Mouse (Mus musculus) cortical plate, adult 2 months (tissue): ENCODE data around the gene Gna11. TPM values are rescaled to one million over a fixed set of nuclear protein-coding genes. Genes with fewer than 3 reads are reported as not detected.

Experiments used
- H3K27ac ChIP-seq: fragments of 200-500 bp; 2 replicates; pipeline ENCODE4 v1.5.1; 2012; ENCODE audit warnings: low read length, control low read depth, inconsistent platforms; ENCODE audit not compliant: insufficient read depth
- H3K4me1 ChIP-seq: fragments of 200-500 bp; 2 replicates; pipeline ENCODE4 v1.6.1; 2011; ENCODE audit warnings: low read length; ENCODE audit not compliant: control insufficient read depth, insufficient read depth
- H3K4me3 ChIP-seq: fragments of 200-500 bp; 2 replicates; pipeline ENCODE4 v1.5.1; 2011; ENCODE audit warnings: mild to moderate bottlenecking, low read length, control low read depth; ENCODE audit not compliant: insufficient read depth
- CTCF ChIP-seq: fragments of 200-500 bp; IDR thresholded peaks from 2 replicates; pipeline ENCODE4 v1.5.1; 2011; ENCODE audit warnings: mild to moderate bottlenecking, control low read depth, low read length; ENCODE audit not compliant: insufficient read depth; ENCODE audit errors: extremely low read depth
- POLR2A ChIP-seq: fragments of 200-500 bp; IDR thresholded peaks from 2 replicates; pipeline ENCODE4 v1.6.1; 2011; ENCODE audit warnings: mild to moderate bottlenecking, low read length, control low read depth; ENCODE audit not compliant: insufficient read depth; ENCODE audit errors: extremely low read depth
- polyA plus RNA-seq: library from polyadenylated mRNA; depleted of rRNA; stranded (reverse); fragments of >200 nt; gene quantifications from 2 replicates; pipeline ENCODE4 v1.2.3, GENCODE M21; 2012

Gene Gna11
- polyA plus RNA-seq, 1 experiment, result 147 TPM

DNA sequence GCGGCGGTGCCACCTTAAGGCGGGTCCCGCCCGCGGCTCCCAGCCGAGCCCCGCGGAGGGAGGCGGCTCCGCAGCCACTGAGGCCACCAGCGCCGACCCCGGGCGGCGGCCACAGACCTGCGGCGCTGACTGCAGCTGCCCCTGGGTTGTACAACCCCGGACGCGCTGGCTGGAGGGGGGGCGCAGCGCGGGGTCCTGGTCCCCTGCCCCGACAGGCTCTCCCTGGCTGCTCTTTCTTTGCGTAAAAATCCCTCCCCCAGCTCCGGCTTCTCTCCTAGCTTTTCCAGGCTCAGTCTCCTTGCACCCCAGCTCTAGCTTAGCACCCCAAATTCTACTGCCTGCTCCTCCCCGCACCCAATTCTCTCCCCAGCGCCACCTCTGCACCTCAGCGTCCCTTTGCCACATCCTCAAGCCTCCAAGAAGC is 30.2 kb upstream of the Gna11 start:
- H3K27ac ChIP-seq, result no peak overlapping the region
- TF ChIP-seq POLR2A, result no peak
- TF ChIP-seq CTCF, result no peak
- peak overlapping the region; percentile 75 for H3K4me3 ChIP-seq
- 0 out of 2 replicates have a peak, but pooled peaks cover 2% of the 10 kb centered on the region for H3K4me1 ChIP-seq

GRCm38 (mm10) chr10:81574081-81575056 is 29.4 kb upstream of the Gna11 start, which contains the start of gene Tle2:
Gene Tle2 (plus strand): TSS chr10:81574561.
- Histone ChIP-seq H3K4me3 (peak within 1 kb of the TSS; percentile 75), H3K4me1 (0 out of 2 replicates have a peak, but pooled peaks cover 2% of the 10 kb centered on the region), H3K27ac (no peak within 1 kb of the TSS)
- TF ChIP-seq POLR2A, result no peak
- TF ChIP-seq CTCF, result no peak

DNA sequence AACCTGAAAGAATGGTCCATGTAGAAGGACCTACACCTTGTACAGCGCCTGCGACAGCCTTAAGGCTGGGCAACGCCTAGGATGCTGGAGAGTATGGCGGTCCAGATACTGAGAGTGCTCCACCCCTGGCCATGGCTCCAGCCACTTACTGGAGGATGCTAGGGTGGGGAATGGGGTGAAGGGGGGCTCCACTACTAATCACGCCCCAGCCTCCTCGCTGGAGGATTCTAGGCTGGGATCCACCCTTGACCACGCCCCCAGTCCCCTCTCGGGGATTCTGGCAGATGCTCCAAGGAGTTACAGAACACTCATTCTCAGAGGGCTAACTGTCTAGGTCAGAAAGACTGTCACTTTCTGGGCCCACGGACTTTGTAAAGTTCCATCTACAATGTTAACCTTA is 28.0 kb upstream of the Gna11 start:
- no peak overlapping the region for H3K27ac ChIP-seq
- H3K4me1 ChIP-seq, result 0 out of 2 replicates have a peak, but pooled peaks cover 2% of the 10 kb centered on the region
- H3K4me3 ChIP-seq, result no peak overlapping the region

GRCm38 (mm10) chr10:81572133-81572671 is 27.2 kb upstream of the Gna11 start:
- no peak for TF ChIP-seq POLR2A
- Histone ChIP-seq H3K4me3 (no peak overlapping the region), H3K4me1 (0 out of 2 replicates have a peak, but pooled peaks cover 2% of the 10 kb centered on the region), H3K27ac (no peak overlapping the region)

More for the DNA sequence above, 28.0 kb upstream of the Gna11 start:
- TF ChIP-seq CTCF (no peak), POLR2A (no peak)

DNA sequence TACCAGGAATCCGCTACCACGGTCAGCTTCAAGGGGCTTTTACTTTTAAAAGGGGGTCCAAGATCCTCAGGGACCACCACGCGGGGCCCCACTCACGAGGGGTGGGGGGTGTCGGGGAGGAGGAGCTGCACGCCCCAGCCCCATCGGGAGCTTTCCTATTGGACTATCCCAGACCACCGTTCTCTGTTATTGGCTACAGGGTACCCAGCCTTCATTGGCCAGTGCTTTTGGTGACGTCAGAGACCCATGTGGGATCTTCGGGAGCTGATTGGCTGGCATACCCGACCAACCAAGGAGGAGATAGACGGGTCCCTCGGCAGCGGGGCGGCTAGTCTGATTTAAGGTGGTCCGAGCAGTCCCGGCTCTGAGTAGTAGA is 26.5 kb upstream of the Gna11 start:
- 0 out of 2 replicates have a peak, but pooled peaks cover 2% of the 10 kb centered on the region for H3K4me1 ChIP-seq
- TF ChIP-seq CTCF, result no peak
- TF ChIP-seq POLR2A, result no peak
- H3K27ac ChIP-seq, result no peak overlapping the region
- peak overlapping the region; percentile 50 for H3K4me3 ChIP-seq

DNA sequence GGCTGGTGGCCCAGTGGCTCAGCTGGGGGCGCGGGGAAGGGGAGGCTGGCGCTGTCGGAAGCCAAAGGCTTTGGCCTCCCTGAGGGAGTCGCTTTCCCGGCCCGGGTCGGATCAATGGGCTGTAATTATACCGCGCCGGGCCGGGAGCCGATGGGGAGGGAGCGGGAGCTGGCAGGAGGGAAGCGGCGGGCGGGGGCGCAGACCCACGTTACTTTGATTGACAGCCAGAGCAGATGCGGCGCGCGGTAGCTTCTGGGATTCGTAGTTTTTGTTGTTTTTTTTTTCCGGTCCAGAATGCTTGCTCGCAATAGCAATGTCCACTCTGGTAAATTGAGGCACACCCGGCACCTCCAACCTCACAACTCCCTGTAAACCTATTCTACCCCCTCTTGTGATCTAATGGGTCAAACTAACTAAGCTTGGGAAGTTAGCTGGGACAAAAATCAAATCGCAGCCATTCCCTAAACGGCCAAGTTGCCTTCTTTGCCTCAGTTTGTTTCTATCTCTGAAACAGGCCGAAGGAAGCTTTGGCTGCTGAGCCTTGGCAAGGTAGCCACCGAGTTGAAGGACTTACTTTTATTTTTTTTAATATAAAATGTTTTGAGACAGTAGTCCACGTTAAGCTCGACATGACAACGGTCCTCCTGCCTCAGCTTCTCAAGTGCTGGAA is 26.0 kb upstream of the Gna11 start:
- no peak for TF ChIP-seq CTCF
- no peak for TF ChIP-seq POLR2A
- Histone ChIP-seq H3K4me3 (peak overlapping the region; percentile 50), H3K4me1 (0 out of 2 replicates have a peak, but pooled peaks cover 2% of the 10 kb centered on the region)

DNA sequence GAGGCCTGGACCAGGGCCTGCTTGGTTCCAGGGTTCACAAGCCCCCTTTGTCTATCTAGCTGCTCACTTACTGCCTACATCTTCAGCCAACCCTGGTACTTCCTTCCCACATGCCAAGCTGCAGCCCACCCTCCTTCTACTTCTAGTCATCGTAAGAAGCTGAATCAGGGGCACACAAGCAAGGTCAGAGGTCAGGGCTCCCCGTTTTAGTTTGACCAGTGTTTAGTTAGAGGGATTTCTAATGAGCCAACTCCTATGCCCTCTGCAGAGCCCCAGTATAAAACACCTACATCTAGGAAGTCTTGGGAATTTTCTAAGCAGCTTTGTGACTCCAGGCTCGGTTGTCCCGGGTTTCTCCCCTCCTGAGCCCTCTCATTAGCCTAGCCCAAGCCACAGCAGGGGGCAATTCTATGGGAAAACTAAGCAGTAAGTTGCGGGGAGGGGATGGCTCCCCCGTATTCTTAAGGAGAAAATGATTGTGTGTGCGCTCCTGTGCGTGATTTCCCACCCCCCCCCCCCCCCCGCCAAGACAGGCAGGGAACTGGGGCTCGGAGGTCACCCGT is 25.3 kb upstream of the Gna11 start:
- H3K4me1 ChIP-seq, result 0 out of 2 replicates have a peak, but pooled peaks cover 2% of the 10 kb centered on the region
- TF ChIP-seq CTCF, result no peak
- TF ChIP-seq POLR2A, result no peak
- H3K27ac ChIP-seq, result no peak overlapping the region
- H3K4me3 ChIP-seq, result peak overlapping the region; percentile 50; the same call in 1 of the 2 replicates

More for the DNA sequence above, 26.0 kb upstream of the Gna11 start:
- H3K27ac ChIP-seq, result no peak overlapping the region

- TF ChIP-seq CTCF, result no peak
- no peak for TF ChIP-seq POLR2A
- Histone ChIP-seq H3K4me3 (no peak overlapping the region), H3K27ac (no peak overlapping the region), H3K4me1 (0 out of 2 replicates have a peak, but pooled peaks cover under 1% of the 10 kb centered on the region)
These were observed 24.7 kb upstream of the Gna11 start for GRCm38 (mm10) chr10:81569507-81570237.
